Mouse (Mus musculus): ENCODE results near the gene Vmn1r233. TPM values are rescaled to one million over a fixed set of nuclear protein-coding genes. Genes with fewer than 3 reads are reported as not detected.

Vmn1r233 gene
- polyA plus RNA-seq (2012; rRNA removed) = not detected in 2 replicates

GRCm38 (mm10) chr17:20996364-20996763 is at the start of gene Vmn1r233:
Vmn1r233 (minus strand) TSS chr17:20996464.

GRCm38 (mm10) chr17:21008382-21009331 is 12.4 kb upstream of the Vmn1r233 start, which contains the start of gene Zfp160:
Zfp160 (plus strand) TSS chr17:21008903.

GRCm38 (mm10) chr17:20944985-20945891 is 51.0 kb downstream of the Vmn1r233 start, which contains the start of gene Ppp2r1a:
Ppp2r1a (plus strand) TSS chr17:20945311.

Other genes with a start within 250 kb of the Vmn1r233 start
- not detected in 2 replicates for gene Vmn1r228, start 210.3 kb downstream of the Vmn1r233 start, polyA plus RNA-seq (2012; rRNA removed)
- gene Vmn1r229, start 184.9 kb downstream of the Vmn1r233 start, polyA plus RNA-seq (2012; rRNA removed) = not detected in 2 replicates
- gene Vmn1r230, start 156.0 kb downstream of the Vmn1r233 start, polyA plus RNA-seq (2012; rRNA removed) = not detected in 2 replicates
- gene Vmn1r231, start 91.4 kb downstream of the Vmn1r233 start, polyA plus RNA-seq (2012; rRNA removed) = not detected in 2 replicates
- gene Vmn1r232, start 76.8 kb downstream of the Vmn1r233 start, polyA plus RNA-seq (2012; rRNA removed) = not detected in 2 replicates
- gene Ppp2r1a, start 51.2 kb downstream of the Vmn1r233 start, polyA plus RNA-seq (2012; rRNA removed) = 49.1 and 54.0 TPM in 2 replicates
- 4.9 and 5.6 TPM in 2 replicates for gene Zfp160, start 12.4 kb upstream of the Vmn1r233 start, polyA plus RNA-seq (2012; rRNA removed)
- not detected in 2 replicates for gene Vmn1r234, start 229.6 kb upstream of the Vmn1r233 start, polyA plus RNA-seq (2012; rRNA removed)